8 mouse cellular contexts compared by ENCODE assay signal in the genomic region with DNA sequence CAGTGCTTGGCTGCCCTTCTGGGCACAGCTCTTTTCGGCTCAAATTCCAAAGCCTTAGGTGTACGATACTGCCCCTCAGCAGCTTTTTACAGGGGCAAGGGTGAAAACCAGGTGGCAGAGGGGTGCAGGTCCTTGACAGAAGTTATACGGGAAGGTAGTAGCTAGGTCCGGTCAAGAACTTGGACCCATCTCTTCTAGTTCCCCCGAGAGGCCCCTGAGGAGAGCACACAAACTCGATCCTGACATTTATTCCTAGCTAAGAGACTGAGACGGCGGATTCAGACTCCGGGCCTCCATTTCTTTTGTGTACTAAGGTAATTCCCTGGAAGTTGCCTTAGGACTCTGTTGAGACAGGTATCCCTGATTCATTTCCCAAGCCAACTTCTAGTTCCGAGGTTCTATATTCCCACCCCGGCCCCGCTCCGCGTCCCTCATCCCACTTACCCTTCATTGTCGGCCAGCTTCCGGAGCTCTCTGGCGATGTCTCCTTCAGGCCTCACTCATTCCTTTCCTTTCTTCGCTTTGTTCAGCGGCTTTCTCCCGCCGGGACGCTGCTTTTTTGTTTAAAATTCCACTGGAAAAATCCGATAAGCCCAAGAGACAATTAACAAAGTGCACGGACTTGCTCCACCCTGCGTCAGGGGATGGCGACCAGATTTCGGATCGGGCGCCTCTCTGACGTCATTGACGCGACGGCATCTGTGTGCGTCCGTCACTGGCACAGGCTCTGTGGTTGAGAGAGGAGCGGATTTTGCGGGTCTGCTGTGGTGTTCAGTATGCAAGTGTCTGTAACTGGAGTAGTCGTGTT. TPM values are rescaled to one million over a fixed set of nuclear protein-coding genes. Genes with fewer than 3 reads are reported as not detected.
A peak's percentile ranks its signal among the peaks of the same experiment; 100 is the strongest.
DNase-seq lines count a peak whose midpoint lies in the region; ATAC-seq and TF ChIP-seq lines count a peak whose summit lies in the region.

A gene (minus strand): TSS at position 721 of the 808 bp plus-strand sequence.

- H3K9me3 ChIP-seq in hindbrain, embryonic 10.5 days, result no peaks in the 10 kb centered on the region
- H3K9me3 ChIP-seq in lung, postnatal 0 days (ENCODE audit: low read length), result no peaks in the 10 kb centered on the region

- H3K4me1 ChIP-seq in hindbrain, embryonic 10.5 days (replicated peaks), result peaks cover 16% of the 10 kb centered on the region
- H3K4me1 ChIP-seq in lung, postnatal 0 days (ENCODE audit: insufficient read depth, low read depth, low read length), result peaks cover 3% of the 10 kb centered on the region; the same call in 1 of the 2 replicates

- peaks cover 29% of the 10 kb centered on the region for H3K36me3 ChIP-seq in hindbrain, embryonic 10.5 days
- H3K36me3 ChIP-seq in lung, postnatal 0 days (ENCODE audit: insufficient read depth, low read length), result peaks cover under 1% of the 10 kb centered on the region; the same call in 1 of the 2 replicates

- peak within 1 kb of the TSS; percentile 89 for H3K27ac ChIP-seq in hindbrain, embryonic 10.5 days
- H3K27ac ChIP-seq in lung, postnatal 0 days (ENCODE audit: low read length), result peak within 1 kb of the TSS; percentile 45

- H3K4me2 ChIP-seq in lung, postnatal 0 days (replicated peaks; ENCODE audit: low read depth, low read length), result peak within 1 kb of the TSS; percentile 68

- under 1% methylated on average over 38 of the region's 38 CpGs for WGBS in hindbrain, embryonic 10.5 days
- under 1% methylated on average over 38 of the region's 38 CpGs for WGBS in lung, postnatal 0 days

- H3K9ac ChIP-seq in lung, postnatal 0 days (replicated peaks; ENCODE audit: low read depth), result peak within 1 kb of the TSS; percentile 73

- DNase-seq in MEL-GATA-1-ER (ENCODE audit: extremely low read depth, low read depth), result peak; percentile 70
- peak; percentile 87 for DNase-seq in cerebellum, adult 8-10 months
- peak; percentile 92 for DNase-seq in hindbrain, embryonic 10.5 days (ENCODE audit: low spot score)
- DNase-seq in layer of hippocampus, adult 9-11 months, result peak; percentile 87
- peak; percentile 92 for DNase-seq in lung, postnatal 0 days (ENCODE audit: low spot score)
- DNase-seq in ovary, postnatal 14 days (ENCODE audit: low spot score), result peak; percentile 94
- DNase-seq in thymus, postnatal 14 days, result peak; percentile 91

- H3K4me3 ChIP-seq in hindbrain, embryonic 10.5 days, result peak within 1 kb of the TSS; percentile 63
- H3K4me3 ChIP-seq in lung, postnatal 0 days (ENCODE audit: low read depth, low read length), result peak within 1 kb of the TSS; percentile 63

- H3K27me3 ChIP-seq in hindbrain, embryonic 10.5 days (ENCODE audit: insufficient read depth, poor library complexity, severe bottlenecking), result no peaks in the 10 kb centered on the region
- H3K27me3 ChIP-seq in lung, postnatal 0 days (replicated peaks; ENCODE audit: insufficient read depth, low read length), result no peaks in the 10 kb centered on the region

- TF ChIP-seq EP300 in lung, postnatal 0 days (IDR thresholded peaks at IDR 0.05), result no peak

- peak; percentile 13; the same call in 1 of the 2 replicates for TF ChIP-seq CTCF in lung, postnatal 0 days (IDR thresholded peaks at IDR 0.05)

- ATAC-seq in frontal cortex, adult (ENCODE audit: low TSS enrichment), result peak; percentile 98
- peak; percentile 97 for ATAC-seq in lung, postnatal 0 days

RNA-seq across cellular contexts. Expression of the gene that starts here (rescaled TPM):
- polyA plus RNA-seq in hindbrain, embryonic 10.5 days (2016; fragmentation: Nextera tagmentation; extraction: Ambion mirVana), result 83.2 and 92.3 TPM in 2 replicates
- 28.3 and 28.5 TPM in 2 replicates for polyA plus RNA-seq in lung, postnatal 0 days (2015; fragmentation: Nextera tagmentation; extraction: Ambion mirVana)

Comparison
In these comparisons a context has a peak if more than half of its experiments do, and no peak if none do; other contexts are left out.
1. Peak in every context shown above with its lines: DNase-seq, ATAC-seq, H3K4me3 ChIP-seq and H3K27ac ChIP-seq.